Mouse (Mus musculus) stomach, postnatal 0 days (tissue): ENCODE results near the gene 2310011J03Rik.

ENCODE experiments used
- CTCF ChIP-seq: IDR thresholded peaks from 2 replicates; pipeline ENCODE4 v1.5.1; 2016; ENCODE audit warnings: antibody characterized with exemption, low read depth, mild to moderate bottlenecking, moderate library complexity
- EP300 ChIP-seq: optimal IDR thresholded peaks from 2 replicates; pipeline ENCODE3; 2016; ENCODE audit warnings: antibody characterized with exemption

DNA sequence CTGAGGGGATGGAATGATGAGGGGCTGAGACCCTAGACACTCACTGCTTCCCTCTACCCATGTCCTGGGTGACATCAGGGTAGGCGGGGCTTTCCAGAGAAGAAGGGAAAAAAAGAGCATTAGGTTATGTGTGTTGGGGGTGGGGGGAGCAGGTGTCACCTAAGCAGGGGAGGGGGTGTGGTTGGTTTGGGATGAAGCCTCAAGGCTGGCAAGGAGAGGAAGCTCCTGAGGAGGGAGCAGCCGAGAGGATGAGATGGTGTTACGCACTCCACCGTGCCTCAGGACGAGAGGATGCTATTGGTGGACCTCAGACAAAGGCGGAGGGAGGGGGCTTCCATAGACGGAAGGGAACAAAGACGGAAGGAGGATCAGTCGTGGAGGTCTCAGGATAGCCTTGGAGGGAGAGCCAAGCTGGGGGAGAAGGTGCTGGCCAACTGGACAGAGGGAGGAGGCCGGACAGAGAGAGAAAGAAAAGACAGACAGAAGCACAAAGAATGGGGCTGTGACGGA is 19.6 kb downstream of the 2310011J03Rik start:
- TF ChIP-seq CTCF (no peak), EP300 (no peak)
